Mouse (Mus musculus): Measurements from ENCODE around the gene H2-D1. TPM values are rescaled to one million over a fixed set of nuclear protein-coding genes. Genes with fewer than 3 reads are reported as not detected.

The H2-D1 gene
- polyA plus RNA-seq, 1 experiment from 2014 or later = 291 TPM

DNA sequence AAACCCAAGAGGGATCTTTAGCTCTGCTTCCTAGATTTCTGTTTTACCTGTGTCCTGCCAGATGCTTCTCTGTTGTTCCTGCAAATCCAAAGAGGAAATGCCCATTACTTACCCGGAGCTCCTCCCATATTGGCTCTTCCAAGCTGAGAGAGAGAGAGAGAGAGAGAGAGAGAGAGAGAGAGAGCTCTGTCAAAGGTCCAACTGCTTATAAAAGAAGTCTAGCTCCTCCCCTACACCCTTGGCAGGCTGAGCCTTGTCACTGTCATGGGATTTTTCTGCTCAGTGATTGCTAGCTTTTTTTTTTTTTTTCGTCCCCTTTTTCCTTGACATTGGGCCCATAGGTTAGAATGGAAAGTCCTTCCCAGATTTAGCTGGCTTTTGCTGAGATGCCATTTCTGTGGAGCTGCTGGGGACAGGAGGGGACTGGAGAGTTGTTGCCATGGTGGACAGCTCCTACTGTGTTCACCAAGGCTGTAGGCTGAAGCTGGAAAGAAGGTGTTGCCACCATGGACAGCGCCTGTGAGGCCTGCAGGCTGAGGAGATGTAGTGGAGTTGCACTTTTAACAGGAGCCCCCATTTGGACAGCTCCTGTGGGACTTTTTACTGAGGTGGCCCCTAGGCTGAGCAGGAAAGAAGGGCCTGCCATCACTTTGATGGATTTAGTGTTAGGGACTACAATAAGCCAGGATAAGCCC, 7.3 kb downstream of the H2-D1 start:
- 42% methylated on average over 3 of the region's 3 CpGs for WGBS (ENCODE audit: insufficient replicate concordance)
- Histone ChIP-seq H3K4me1 (ENCODE audit: insufficient read depth) (no peaks in the 10 kb centered on the region), H3K9ac (replicated peaks) (no peak overlapping the region), H3K27me3 (ENCODE audit: insufficient read depth, low read length) (no peaks in the 10 kb centered on the region), H3K27ac (ENCODE audit: low read depth) (no peak overlapping the region), H3K9me3 (ENCODE audit: low read length) (peaks cover 5% of the 10 kb centered on the region; the same call in 1 of the 2 replicates), H3K4me2 (ENCODE audit: low read depth, low read length) (no peak overlapping the region), H3K4me3 (ENCODE audit: low read depth, low read length) (no peak overlapping the region), H3K36me3 (replicated peaks; ENCODE audit: insufficient read depth, low read length) (0 out of 2 replicates have a peak, but pooled peaks cover 5% of the 10 kb centered on the region)
- no peak for TF ChIP-seq EP300 (IDR thresholded peaks at IDR 0.05; ENCODE audit: low read depth)
- no peak for TF ChIP-seq CTCF (IDR thresholded peaks at IDR 0.05; ENCODE audit: low read depth)
- ATAC-seq (no peak), DNase-seq (peak; percentile 61)

DNA sequence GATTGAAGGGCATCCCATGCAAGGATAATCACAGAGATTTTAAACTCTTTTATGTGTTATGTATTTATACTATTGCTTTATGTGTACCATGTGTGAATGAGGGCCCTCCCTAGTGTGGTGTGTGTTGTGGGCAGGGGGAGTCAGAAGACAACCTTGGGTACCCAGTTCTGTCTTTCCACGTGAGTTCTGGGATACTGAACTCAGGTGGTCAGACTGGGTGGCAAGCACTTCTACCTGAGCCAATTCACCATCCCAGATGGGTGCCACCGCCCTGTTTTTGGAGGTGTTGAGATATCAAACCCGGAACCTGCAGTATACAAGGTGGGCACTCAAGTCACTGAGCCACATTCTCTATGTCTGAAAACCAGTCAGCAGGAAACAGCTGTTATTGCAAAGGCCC, 9.7 kb downstream of the H2-D1 start:
- H3K9ac ChIP-seq (replicated peaks) = no peak overlapping the region
- 63% methylated on average over 3 of the region's 3 CpGs for WGBS (ENCODE audit: insufficient replicate concordance)

DNA sequence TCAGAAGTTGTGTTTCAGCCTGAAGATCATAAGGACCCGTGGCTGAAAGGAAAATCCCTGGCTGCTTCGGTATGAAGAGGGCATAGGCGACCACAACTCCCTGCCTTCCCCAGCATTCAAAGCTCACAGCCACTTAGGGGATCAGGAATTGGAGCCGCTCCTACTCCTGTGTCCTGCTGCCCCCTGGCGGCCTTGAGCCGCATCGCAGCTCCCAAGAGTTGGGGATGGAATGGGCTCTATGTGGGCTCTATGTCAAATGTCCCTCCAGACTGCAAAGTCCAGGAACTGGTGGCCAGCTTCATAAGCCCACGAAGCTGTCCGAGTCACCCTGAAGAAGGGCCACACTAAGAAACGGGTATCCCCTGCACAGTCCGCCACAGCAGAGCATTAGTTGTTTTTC, 12.2 kb downstream of the H2-D1 start:
- H3K9ac ChIP-seq (replicated peaks) = no peak overlapping the region
- peak; percentile 79 for ATAC-seq

More for the DNA sequence above, 9.7 kb downstream of the H2-D1 start:
- H3K4me2 ChIP-seq (ENCODE audit: low read depth, low read length) = no peak overlapping the region
- H3K4me1 ChIP-seq (ENCODE audit: insufficient read depth) = no peaks in the 10 kb centered on the region
- H3K9me3 ChIP-seq (ENCODE audit: low read length) = peaks cover 5% of the 10 kb centered on the region; the same call in 1 of the 2 replicates
- DNase-seq = no peak
- TF ChIP-seq EP300 (IDR thresholded peaks at IDR 0.05; ENCODE audit: low read depth) = no peak
- peaks cover 14% of the 10 kb centered on the region; the same call in 1 of the 2 replicates for H3K27me3 ChIP-seq (ENCODE audit: insufficient read depth, low read length)
- no peaks in the 10 kb centered on the region for H3K36me3 ChIP-seq (replicated peaks; ENCODE audit: insufficient read depth, low read length)
- H3K4me3 ChIP-seq (ENCODE audit: low read depth, low read length) = no peak overlapping the region
- H3K27ac ChIP-seq (ENCODE audit: low read depth) = no peak overlapping the region
- no peak for ATAC-seq

DNA sequence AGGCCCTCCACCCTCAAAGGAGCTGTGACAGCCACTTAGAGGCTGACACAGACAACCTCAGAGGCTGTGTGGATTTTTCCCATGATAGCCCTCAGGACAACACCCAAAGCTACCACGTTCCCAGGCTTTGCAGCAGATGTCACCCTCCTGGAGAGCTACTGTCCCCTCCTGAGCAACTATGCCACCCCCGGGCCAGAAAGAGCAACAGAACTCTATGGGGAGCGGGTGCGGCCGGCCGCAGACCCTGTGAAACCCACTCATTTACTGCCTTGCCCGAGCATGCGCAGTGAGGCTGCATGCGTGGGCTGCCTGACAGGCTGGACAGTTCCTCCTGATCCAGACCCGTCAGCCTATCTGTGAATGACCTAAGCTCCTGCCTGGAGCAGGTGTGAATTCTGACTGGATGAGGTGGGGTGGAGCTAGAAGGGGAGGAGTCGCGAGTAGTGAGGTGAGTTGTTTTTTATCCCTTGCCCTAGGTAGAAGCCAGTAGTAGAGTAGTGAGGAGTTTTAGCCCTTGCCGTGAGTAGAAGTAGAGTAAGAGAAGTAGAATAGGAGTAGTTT, 13.9 kb downstream of the H2-D1 start:
- ATAC-seq (peak; percentile 40; the same call in 1 of the 2 replicates), DNase-seq (no peak)
- Histone ChIP-seq H3K36me3 (replicated peaks; ENCODE audit: insufficient read depth, low read length) (no peaks in the 10 kb centered on the region), H3K27ac (ENCODE audit: low read depth) (no peak overlapping the region), H3K4me3 (ENCODE audit: low read depth, low read length) (no peak overlapping the region), H3K9me3 (ENCODE audit: low read length) (peaks cover 5% of the 10 kb centered on the region; the same call in 1 of the 2 replicates), H3K4me2 (ENCODE audit: low read depth, low read length) (no peak overlapping the region), H3K27me3 (ENCODE audit: insufficient read depth, low read length) (peaks cover 14% of the 10 kb centered on the region; the same call in 1 of the 2 replicates), H3K9ac (replicated peaks) (no peak overlapping the region), H3K4me1 (ENCODE audit: insufficient read depth) (no peaks in the 10 kb centered on the region)
- TF ChIP-seq CTCF (IDR thresholded peaks at IDR 0.05; ENCODE audit: low read depth) = no peak
- no peak for TF ChIP-seq EP300 (IDR thresholded peaks at IDR 0.05; ENCODE audit: low read depth)
- WGBS (ENCODE audit: insufficient replicate concordance) = 22% methylated on average over 13 of the region's 13 CpGs

More for the DNA sequence above, 12.2 kb downstream of the H2-D1 start:
- H3K4me1 ChIP-seq (ENCODE audit: insufficient read depth) = no peaks in the 10 kb centered on the region
- no peak overlapping the region for H3K4me2 ChIP-seq (ENCODE audit: low read depth, low read length)
- H3K27me3 ChIP-seq (ENCODE audit: insufficient read depth, low read length) = peaks cover 14% of the 10 kb centered on the region; the same call in 1 of the 2 replicates
- peaks cover 5% of the 10 kb centered on the region; the same call in 1 of the 2 replicates for H3K9me3 ChIP-seq (ENCODE audit: low read length)
- H3K27ac ChIP-seq (ENCODE audit: low read depth) = no peak overlapping the region
- H3K4me3 ChIP-seq (ENCODE audit: low read depth, low read length) = no peak overlapping the region
- TF ChIP-seq EP300 (IDR thresholded peaks at IDR 0.05; ENCODE audit: low read depth) (no peak), CTCF (IDR thresholded peaks at IDR 0.05; ENCODE audit: low read depth) (peak; percentile 97)
- no peaks in the 10 kb centered on the region for H3K36me3 ChIP-seq (replicated peaks; ENCODE audit: insufficient read depth, low read length)
- 3% methylated on average over 11 of the region's 11 CpGs for WGBS (ENCODE audit: insufficient replicate concordance)
- peak; percentile 87 for DNase-seq

DNA sequence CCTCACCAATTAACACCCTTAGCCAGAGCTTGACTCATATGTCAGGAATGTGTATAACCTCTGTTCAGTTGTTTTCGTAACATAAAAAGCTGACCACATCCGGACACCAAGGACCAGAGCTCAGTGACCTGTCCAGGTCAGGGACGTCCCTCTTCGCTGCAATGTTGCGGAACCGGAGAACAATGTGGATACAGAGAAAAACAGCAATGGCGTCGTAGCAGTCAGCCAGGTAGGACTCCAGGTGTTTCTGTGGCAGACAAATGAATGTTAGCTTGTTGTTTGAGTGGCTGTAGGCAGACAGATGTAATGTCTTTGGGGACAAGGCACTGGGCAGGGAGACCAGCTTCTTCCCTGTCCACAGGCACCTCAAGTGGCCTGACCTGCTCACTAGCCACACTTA, 15.5 kb downstream of the H2-D1 start:
- Histone ChIP-seq H3K4me2 (ENCODE audit: low read depth, low read length) (no peak overlapping the region), H3K9ac (replicated peaks) (no peak overlapping the region), H3K9me3 (ENCODE audit: low read length) (peaks cover 5% of the 10 kb centered on the region; the same call in 1 of the 2 replicates), H3K4me3 (ENCODE audit: low read depth, low read length) (no peak overlapping the region), H3K36me3 (replicated peaks; ENCODE audit: insufficient read depth, low read length) (no peaks in the 10 kb centered on the region), H3K4me1 (ENCODE audit: insufficient read depth) (no peaks in the 10 kb centered on the region), H3K27me3 (ENCODE audit: insufficient read depth, low read length) (peaks cover 14% of the 10 kb centered on the region; the same call in 1 of the 2 replicates), H3K27ac (ENCODE audit: low read depth) (no peak overlapping the region)
- 64% methylated on average over 8 of the region's 8 CpGs for WGBS (ENCODE audit: insufficient replicate concordance)
- DNase-seq (no peak), ATAC-seq (no peak)
- TF ChIP-seq EP300 (IDR thresholded peaks at IDR 0.05; ENCODE audit: low read depth) = no peak
- no peak for TF ChIP-seq CTCF (IDR thresholded peaks at IDR 0.05; ENCODE audit: low read depth)

DNA sequence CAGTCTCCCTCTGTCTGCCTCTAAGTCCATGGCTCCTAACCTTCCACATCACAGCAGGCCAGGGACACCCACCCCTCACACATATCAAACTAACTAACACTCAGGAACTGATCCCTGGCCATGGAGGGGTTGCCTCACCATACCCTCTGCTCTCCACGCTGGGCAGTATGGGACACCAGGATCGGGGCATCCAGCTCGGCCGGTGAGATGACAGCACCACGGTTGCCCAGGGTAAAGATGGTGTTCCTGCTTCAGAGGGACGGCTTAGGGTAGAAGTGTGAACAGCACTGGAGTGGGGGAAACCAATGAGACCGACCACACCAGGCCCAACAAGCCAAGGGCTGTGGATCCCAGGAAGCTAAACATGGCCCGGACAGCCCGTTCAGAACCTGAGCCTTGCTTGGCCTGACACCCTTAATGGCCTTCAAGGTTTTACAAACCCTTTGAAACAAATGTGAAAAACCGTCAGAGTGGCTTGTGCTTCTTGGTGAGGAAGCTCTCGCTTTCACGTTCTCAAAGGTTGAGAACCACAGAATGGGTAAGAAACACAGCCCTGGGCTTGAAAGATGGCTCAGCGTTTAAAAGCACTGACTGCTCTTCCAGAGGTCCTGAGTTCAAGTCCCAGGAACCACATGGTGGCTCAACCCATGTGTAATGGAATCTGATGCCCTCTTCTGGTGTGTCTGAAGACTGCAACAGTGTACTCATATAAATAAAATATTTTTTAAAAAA, 16.6 kb downstream of the H2-D1 start:
- WGBS (ENCODE audit: insufficient replicate concordance) = 75% methylated on average over 13 of the region's 13 CpGs
- Histone ChIP-seq H3K36me3 (replicated peaks; ENCODE audit: insufficient read depth, low read length) (no peaks in the 10 kb centered on the region), H3K27me3 (ENCODE audit: insufficient read depth, low read length) (peaks cover 14% of the 10 kb centered on the region; the same call in 1 of the 2 replicates), H3K27ac (ENCODE audit: low read depth) (no peak overlapping the region), H3K4me2 (ENCODE audit: low read depth, low read length) (no peak overlapping the region), H3K4me1 (ENCODE audit: insufficient read depth) (no peaks in the 10 kb centered on the region), H3K9me3 (ENCODE audit: low read length) (no peaks in the 10 kb centered on the region), H3K4me3 (ENCODE audit: low read depth, low read length) (no peak overlapping the region), H3K9ac (replicated peaks) (no peak overlapping the region)
- TF ChIP-seq EP300 (IDR thresholded peaks at IDR 0.05; ENCODE audit: low read depth) = no peak
- TF ChIP-seq CTCF (IDR thresholded peaks at IDR 0.05; ENCODE audit: low read depth) = no peak
- DNase-seq (no peak), ATAC-seq (no peak)
